In the genomic region with DNA sequence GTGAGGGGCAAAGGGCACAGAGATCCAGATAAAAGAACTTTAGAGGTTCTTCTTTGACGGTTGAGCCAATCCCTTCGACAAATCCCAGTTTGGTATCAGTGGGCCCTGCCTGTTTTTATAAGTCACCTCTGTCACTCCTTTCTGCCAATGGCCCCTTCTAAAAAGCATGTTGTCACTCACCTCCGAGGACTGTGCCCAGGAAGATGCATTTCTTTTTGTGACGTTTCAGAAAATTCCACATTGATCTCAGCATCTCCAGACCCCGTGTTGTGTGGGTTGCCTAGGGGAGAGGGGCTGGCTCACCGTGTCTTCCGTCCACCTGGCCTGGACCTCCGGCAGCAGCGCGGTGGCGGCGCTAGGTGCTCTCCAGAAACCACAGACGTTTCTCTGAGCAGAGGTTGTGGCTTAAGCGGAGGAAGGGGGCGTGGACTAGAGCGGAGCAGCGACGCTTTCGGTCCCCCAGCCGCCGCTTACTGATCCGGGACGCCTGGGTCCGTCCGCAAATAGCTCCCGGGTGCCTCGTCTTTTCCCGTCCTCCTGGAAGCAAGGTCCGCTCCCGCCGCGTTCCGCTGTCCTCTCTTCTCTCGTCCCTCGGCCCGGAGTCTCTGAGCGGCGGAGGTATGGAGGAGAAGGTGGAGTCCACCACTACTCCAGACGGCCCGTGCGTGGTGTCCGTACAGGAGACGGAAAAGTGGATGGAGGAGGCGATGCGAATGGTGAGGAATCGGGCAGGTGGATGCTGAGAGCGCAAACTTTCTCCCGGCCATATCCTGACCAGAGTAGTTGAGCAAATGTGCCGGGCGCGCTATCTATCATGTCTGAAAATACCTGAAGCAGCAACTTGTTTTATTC, we compare ENCODE assay signal across 8 mouse cellular contexts. TPM values are rescaled to one million over a fixed set of nuclear protein-coding genes. Genes with fewer than 3 reads are reported as not detected.
A peak's percentile ranks its signal among the peaks of the same experiment; 100 is the strongest.
DNase-seq lines count a peak whose midpoint lies in the region; ATAC-seq and TF ChIP-seq lines count a peak whose summit lies in the region.

Gene Adat2 (plus strand): TSS at position 249 of the 852 bp plus-strand sequence.
Gene Pex3 (minus strand): TSS at position 497 of the 852 bp plus-strand sequence.

- peaks cover 19% of the 10 kb centered on the region for H3K36me3 ChIP-seq in E14TG2a.4 (ENCODE audit: insufficient read depth, low read length)
- no peaks in the 10 kb centered on the region; the same call in 1 of the 2 replicates for H3K36me3 ChIP-seq in forebrain, embryonic 13.5 days (ENCODE audit: poor library complexity, severe bottlenecking)
- no peaks in the 10 kb centered on the region for H3K36me3 ChIP-seq in neural tube, embryonic 15.5 days

- no peaks in the 10 kb centered on the region for H3K9me3 ChIP-seq in E14TG2a.4 (ENCODE audit: low read length)
- H3K9me3 ChIP-seq in forebrain, embryonic 13.5 days (replicated peaks): no peaks in the 10 kb centered on the region
- no peaks in the 10 kb centered on the region for H3K9me3 ChIP-seq in neural tube, embryonic 15.5 days (replicated peaks)

- H3K9ac ChIP-seq in forebrain, embryonic 13.5 days: peak within 1 kb of the TSS; percentile 83
- peak within 1 kb of the TSS; percentile 77 for H3K9ac ChIP-seq in neural tube, embryonic 15.5 days (replicated peaks)

- under 1% methylated on average over 51 of the region's 51 CpGs for WGBS in forebrain, embryonic 13.5 days
- under 1% methylated on average over 51 of the region's 51 CpGs for WGBS in neural tube, embryonic 15.5 days

- peak within 1 kb of the TSS; percentile 68 for H3K4me2 ChIP-seq in forebrain, embryonic 13.5 days
- peak within 1 kb of the TSS; percentile 71 for H3K4me2 ChIP-seq in neural tube, embryonic 15.5 days

- intact Hi-C loops in heart, postnatal 14 days (cut with DNase I): no loop called here

- TF ChIP-seq CTCF in E14TG2a.4 (conservative IDR thresholded peaks at IDR 0.05; ENCODE audit: low read length): no peak

- peak; percentile 98 for ATAC-seq in forebrain, embryonic 13.5 days
- ATAC-seq in neural tube, embryonic 15.5 days (ENCODE audit: low FRiP score): peak; percentile 96

- no peak within 1 kb of the TSS; the same call in 1 of the 2 replicates for H3K27ac ChIP-seq in forebrain, embryonic 13.5 days
- H3K27ac ChIP-seq in neural tube, embryonic 15.5 days (replicated peaks): peak within 1 kb of the TSS; percentile 78

- DNase-seq in c-Kit-positive CD71-positive TER-119-positive erythroid progenitor cells, embryonic 14.5 days (ENCODE audit: low spot score): peak; percentile 91
- DNase-seq in heart, postnatal 14 days: peak; percentile 88 to 93
- peak; percentile 87 for DNase-seq in layer of hippocampus, adult 11-12 months (ENCODE audit: low spot score)
- DNase-seq in lung, adult 18-20 months: peak; percentile 90 to 92
- DNase-seq in testis, postnatal 14 days (ENCODE audit: low spot score): peak; percentile 88

- peak within 1 kb of the TSS; percentile 88 for H3K4me3 ChIP-seq in E14TG2a.4 (replicated peaks; ENCODE audit: low read length)
- H3K4me3 ChIP-seq in forebrain, embryonic 13.5 days: peak within 1 kb of the TSS; percentile 79
- peak within 1 kb of the TSS; percentile 71 for H3K4me3 ChIP-seq in neural tube, embryonic 15.5 days (replicated peaks)

- H3K4me1 ChIP-seq in E14TG2a.4 (replicated peaks; ENCODE audit: low read depth, low read length): peaks cover 16% of the 10 kb centered on the region
- H3K4me1 ChIP-seq in forebrain, embryonic 13.5 days: peaks cover 13% of the 10 kb centered on the region
- peaks cover 11% of the 10 kb centered on the region for H3K4me1 ChIP-seq in neural tube, embryonic 15.5 days

- no peaks in the 10 kb centered on the region for H3K27me3 ChIP-seq in E14TG2a.4 (ENCODE audit: insufficient read depth, low read length)
- H3K27me3 ChIP-seq in forebrain, embryonic 13.5 days: no peaks in the 10 kb centered on the region
- no peaks in the 10 kb centered on the region for H3K27me3 ChIP-seq in neural tube, embryonic 15.5 days (replicated peaks)

RNA-seq across cellular contexts. Expression of gene Adat2, which starts in this region (rescaled TPM):
- 3.0 TPM in 2 replicates for polyA plus RNA-seq in forebrain, embryonic 13.5 days (2015; fragmentation: Nextera tagmentation; extraction: Ambion mirVana)
- 1 to 10 TPM; 2.3 to 2.6 TPM for total RNA-seq in heart, postnatal 14 days (2021)
- 2.0 and 2.4 TPM in 2 replicates for polyA plus RNA-seq in neural tube, embryonic 15.5 days (2015; fragmentation: Nextera tagmentation; extraction: Ambion mirVana)

RNA-seq across cellular contexts. Expression of gene Pex3, which starts in this region (rescaled TPM):
- 22.9 and 23.8 TPM in 2 replicates for polyA plus RNA-seq in forebrain, embryonic 13.5 days (2015; fragmentation: Nextera tagmentation; extraction: Ambion mirVana)
- 10 to 100 TPM; 16.5 to 19.2 TPM for total RNA-seq in heart, postnatal 14 days (2021)
- polyA plus RNA-seq in neural tube, embryonic 15.5 days (2015; fragmentation: Nextera tagmentation; extraction: Ambion mirVana): 25.7 and 25.8 TPM in 2 replicates
